Mouse (Mus musculus): Measurements from ENCODE around the gene Eps15l1.

Eps15l1 gene

GRCm38 (mm10) chr8:72348956-72349355 lies 72.3 kb downstream of the Eps15l1 start:
- no peak for DNase-seq

- no peak for DNase-seq
Observed at GRCm38 (mm10) chr8:72348114-72348513, 73.1 kb downstream of the Eps15l1 start.

GRCm38 (mm10) chr8:72347553-72347952 lies 73.7 kb downstream of the Eps15l1 start:
- DNase-seq, result no peak

- DNase-seq, result no peak
Observed at GRCm38 (mm10) chr8:72343725-72344124, 77.5 kb downstream of the Eps15l1 start.

- no peak for DNase-seq
Observed at GRCm38 (mm10) chr8:72342556-72343300, 78.5 kb downstream of the Eps15l1 start.

GRCm38 (mm10) chr8:72337034-72337433 lies 84.2 kb downstream of the Eps15l1 start:
- no peak for DNase-seq

GRCm38 (mm10) chr8:72336273-72336672 lies 85.0 kb downstream of the Eps15l1 start:
- no peak for DNase-seq

GRCm38 (mm10) chr8:72334144-72334641 lies 87.1 kb downstream of the Eps15l1 start:
- DNase-seq, result no peak

- DNase-seq, result no peak
Observed at GRCm38 (mm10) chr8:72333429-72334143, 87.7 kb downstream of the Eps15l1 start.

GRCm38 (mm10) chr8:72331631-72332030 lies 89.6 kb downstream of the Eps15l1 start:
- no peak for DNase-seq

- no peak for DNase-seq
Observed at GRCm38 (mm10) chr8:72330806-72331516, 90.3 kb downstream of the Eps15l1 start.

GRCm38 (mm10) chr8:72329116-72329515 lies 92.1 kb downstream of the Eps15l1 start:
- DNase-seq, result no peak

GRCm38 (mm10) chr8:72324708-72325107 lies 96.6 kb downstream of the Eps15l1 start:
- no peak for DNase-seq

GRCm38 (mm10) chr8:72324036-72324706 lies 97.1 kb downstream of the Eps15l1 start:
- no peak for DNase-seq

GRCm38 (mm10) chr8:72323131-72323725 lies 98.0 kb downstream of the Eps15l1 start:
- DNase-seq, result no peak

- no peak for DNase-seq
Observed at GRCm38 (mm10) chr8:72322471-72322889, 98.8 kb downstream of the Eps15l1 start.

- no peak for DNase-seq
Observed at GRCm38 (mm10) chr8:72321635-72322441, 99.4 kb downstream of the Eps15l1 start.

GRCm38 (mm10) chr8:72320803-72321583 lies 100.3 kb downstream of the Eps15l1 start:
- peak; percentile 20 for DNase-seq

- peak; percentile 46 for DNase-seq
Observed at GRCm38 (mm10) chr8:72319921-72320802, 101.1 kb downstream of the Eps15l1 start.

- peak; percentile 64 for DNase-seq
Observed at GRCm38 (mm10) chr8:72319397-72319796, 101.9 kb downstream of the Eps15l1 start.
